Mouse (Mus musculus): Measurements from ENCODE around the gene Hmgb4. TPM values are rescaled to one million over a fixed set of nuclear protein-coding genes. Genes with fewer than 3 reads are reported as not detected.

The Hmgb4 gene
- total RNA-seq, 2 experiments from 2014 or later: not detected

DNA sequence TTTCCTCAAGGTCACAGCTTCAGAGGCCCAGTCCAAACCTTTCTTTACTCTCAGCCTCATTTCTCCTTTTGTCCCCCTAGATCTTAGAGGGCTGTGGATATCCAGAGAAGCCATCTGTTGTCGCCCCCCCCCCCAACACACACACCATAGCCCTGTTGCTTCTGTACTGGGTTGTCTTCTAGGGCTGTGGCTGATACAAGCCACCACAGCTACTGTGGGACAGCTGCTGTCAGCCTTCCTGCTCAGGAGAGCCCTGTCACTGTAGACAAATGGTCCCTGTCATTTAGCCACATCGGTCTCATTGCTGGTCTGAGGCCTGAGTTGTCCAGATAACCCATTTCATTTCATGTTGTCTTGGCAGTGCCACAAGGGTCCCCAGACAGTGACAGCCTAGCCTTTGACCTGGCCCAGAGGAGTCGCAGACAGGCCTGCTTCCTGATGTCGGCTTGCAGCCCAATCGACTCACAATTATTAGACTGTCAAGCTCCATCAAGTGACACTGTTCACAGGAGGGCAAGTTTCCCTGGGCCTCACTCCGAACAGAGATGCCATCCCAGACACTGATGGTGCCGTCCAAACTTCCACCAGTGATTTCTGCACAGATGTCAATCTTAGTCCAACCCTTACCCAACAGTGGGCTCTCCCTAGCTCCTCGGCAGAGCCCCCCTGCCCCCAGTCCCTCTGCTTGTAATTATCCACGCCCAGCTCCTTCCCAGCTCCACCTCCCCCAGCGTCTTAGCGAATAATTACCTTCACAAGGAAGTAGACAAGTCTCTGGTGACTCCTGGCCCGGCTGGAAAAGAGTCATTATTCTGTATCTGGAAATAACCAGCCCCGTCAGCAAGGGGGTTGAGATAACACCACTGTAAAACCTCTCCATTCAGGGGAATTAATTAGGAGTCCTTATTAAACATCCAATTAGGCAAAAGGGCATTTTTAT is 33.1 kb downstream of the Hmgb4 start:
- no peak for ATAC-seq (replicated peaks; ENCODE audit: low FRiP score, poor library complexity, severe bottlenecking)

GRCm38 (mm10) chr4:128224453-128224852 is 36.3 kb downstream of the Hmgb4 start:
- ATAC-seq (replicated peaks; ENCODE audit: low FRiP score, poor library complexity, severe bottlenecking): no peak

GRCm38 (mm10) chr4:128217991-128218595 is 42.7 kb downstream of the Hmgb4 start:
- no peak for ATAC-seq (replicated peaks; ENCODE audit: low FRiP score, poor library complexity, severe bottlenecking)

Measured in erythroid progenitor cell, adult 5-6 weeks (primary cell).